Mouse (Mus musculus): ENCODE measurements around the gene Fam8a1.

Fam8a1 gene

DNA sequence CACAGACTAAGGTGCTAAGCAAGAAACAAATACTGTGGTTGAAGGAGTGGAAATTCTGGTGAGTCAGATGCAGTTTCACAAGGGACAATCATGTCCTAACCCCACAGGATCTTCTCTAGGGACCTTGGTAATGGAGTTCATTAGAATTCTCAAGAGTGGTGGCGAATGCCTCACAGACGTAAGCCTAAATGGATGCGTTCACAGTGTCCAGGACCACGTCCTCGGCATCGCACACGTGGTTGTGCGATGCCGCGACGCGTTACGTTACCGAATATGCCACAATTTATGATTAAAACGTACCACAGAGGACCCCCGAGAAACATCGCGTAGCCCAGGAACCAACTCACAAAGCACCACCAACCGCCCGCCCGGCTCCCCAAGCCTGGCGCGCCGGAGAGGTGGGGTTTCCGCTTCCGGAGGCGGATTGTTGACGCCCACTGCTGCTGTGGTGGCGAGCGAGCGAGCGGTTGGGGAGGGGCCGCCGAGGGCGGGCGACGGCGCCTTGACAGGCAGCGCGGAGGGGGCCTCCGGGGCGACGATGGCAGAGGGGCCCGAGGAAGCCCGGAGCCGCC, at the start of gene Fam8a1:
Fam8a1 (plus strand) TSS at position 475 of the 572 bp plus-strand sequence.
- peak; percentile 56 to 84 for DNase-seq (ENCODE audit: low read depth in 1 of 2, low spot score in 2 of 2)

- DNase-seq (ENCODE audit: low read depth in 1 of 2, low spot score in 2 of 2): no peak
These were observed 49.7 kb upstream of the Fam8a1 start for GRCm38 (mm10) chr13:46619633-46620032.

- DNase-seq (ENCODE audit: low read depth in 1 of 2, low spot score in 2 of 2): no peak
These were observed 48.2 kb upstream of the Fam8a1 start for GRCm38 (mm10) chr13:46620964-46621757.

DNA sequence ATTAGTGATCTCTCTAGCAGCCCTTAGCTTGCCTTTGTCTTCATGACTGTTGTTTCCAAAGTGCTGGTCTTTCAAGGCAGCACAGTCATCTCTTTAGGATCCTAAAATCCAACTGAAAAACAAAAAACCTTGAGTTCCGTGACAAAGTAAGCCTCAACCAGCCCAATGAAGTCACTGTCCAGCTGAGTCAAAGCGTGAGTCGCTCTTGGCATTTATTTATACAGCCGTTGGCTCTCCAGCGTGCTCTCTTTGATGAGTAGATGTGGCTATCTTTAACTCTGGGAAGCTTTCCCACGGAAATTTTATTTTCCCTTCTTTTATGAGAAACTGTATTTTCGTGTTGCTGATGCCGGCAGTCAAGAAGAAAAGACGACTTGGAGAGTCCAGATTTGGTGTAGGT, 42.7 kb upstream of the Fam8a1 start:
- no peak for DNase-seq (ENCODE audit: low read depth in 1 of 2, low spot score in 2 of 2)

DNA sequence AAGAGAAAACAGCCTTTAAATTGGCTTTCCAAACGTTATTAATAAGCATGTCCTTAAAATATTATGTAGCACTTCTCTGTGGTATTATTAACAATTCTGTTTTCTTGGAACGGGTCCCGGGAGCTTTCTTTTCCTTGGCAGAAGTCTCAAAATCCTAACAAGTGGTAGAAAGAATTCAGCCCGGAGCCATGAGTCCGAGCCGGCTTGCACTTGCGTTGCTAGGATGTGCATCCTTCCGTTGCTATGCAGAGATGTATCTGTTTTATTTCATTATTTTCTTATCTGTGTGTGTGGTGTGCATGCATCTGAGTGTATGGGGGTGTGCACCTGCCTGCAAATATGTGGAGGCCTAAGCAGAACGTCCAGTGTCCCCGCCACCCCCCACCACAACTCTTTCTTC, 41.5 kb upstream of the Fam8a1 start:
- DNase-seq (ENCODE audit: low read depth in 1 of 2, low spot score in 2 of 2): no peak

DNA sequence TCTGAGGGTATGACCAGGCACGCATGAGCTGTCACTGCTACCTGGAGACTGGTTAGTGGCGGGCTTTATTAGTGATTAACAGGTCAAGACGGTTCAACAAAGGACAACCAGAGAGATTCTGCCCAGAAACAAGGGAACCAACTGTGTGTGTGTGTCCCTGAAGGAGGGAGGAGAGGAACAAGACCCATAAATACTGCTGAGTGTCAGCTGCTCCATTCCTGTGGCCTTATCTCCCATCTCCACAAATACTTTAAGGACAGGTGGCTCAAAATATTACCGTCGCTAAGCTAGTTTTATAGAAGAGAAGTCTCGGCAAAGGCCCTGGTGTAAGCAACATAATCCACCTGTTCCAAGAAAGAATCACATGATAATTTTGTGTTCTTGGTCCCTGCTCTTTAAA, 39.9 kb upstream of the Fam8a1 start:
- DNase-seq (ENCODE audit: low read depth in 1 of 2, low spot score in 2 of 2): no peak

- DNase-seq (ENCODE audit: low read depth in 1 of 2, low spot score in 2 of 2): no peak
These were observed 36.5 kb upstream of the Fam8a1 start for GRCm38 (mm10) chr13:46632796-46633195.

DNA sequence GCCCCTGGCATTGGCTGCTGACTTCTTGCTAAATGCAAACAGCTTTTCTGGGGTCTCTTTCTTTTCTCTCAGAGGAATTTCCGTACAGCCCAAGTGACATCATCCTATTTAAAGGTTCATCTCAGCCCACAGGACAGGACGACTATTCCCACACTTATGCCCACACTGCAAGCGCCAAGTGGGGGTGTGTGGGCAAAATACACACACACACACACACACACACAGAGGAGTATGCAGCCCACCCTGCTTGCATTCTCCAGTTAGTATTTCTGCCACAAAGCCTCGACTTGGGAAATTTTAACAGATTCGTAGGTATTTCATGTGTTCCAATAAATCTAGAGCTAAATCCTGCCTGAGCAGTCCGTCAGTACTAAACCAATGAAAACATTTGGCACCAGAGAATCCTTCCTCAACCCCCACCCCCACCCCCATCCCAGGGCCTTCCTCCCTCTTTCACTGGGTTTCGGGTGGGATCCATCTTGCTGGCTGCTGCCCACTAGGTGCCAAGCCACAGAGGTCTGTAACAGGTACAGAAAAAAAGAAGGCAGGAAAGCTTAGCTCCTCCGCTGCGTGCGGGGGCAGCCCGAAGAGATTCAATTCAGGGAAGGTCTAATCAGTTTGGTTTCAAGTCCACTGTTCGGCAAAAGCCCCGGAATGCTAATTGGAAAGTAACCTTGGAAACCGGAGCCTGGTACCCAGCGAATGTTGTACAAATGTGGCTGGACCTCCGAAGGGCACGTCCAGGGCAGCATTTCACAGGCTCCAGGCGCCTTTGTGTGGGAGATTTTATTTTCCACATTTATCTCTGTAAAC, 35.8 kb upstream of the Fam8a1 start:
- DNase-seq (ENCODE audit: low read depth in 1 of 2, low spot score in 2 of 2): no peak

GRCm38 (mm10) chr13:46634133-46634488, 35.2 kb upstream of the Fam8a1 start:
- DNase-seq (ENCODE audit: low read depth in 1 of 2, low spot score in 2 of 2): peak; percentile 11 to 13

- no peak for DNase-seq (ENCODE audit: low read depth in 1 of 2, low spot score in 2 of 2)
These were observed 28.5 kb upstream of the Fam8a1 start for GRCm38 (mm10) chr13:46640608-46641468.

DNA sequence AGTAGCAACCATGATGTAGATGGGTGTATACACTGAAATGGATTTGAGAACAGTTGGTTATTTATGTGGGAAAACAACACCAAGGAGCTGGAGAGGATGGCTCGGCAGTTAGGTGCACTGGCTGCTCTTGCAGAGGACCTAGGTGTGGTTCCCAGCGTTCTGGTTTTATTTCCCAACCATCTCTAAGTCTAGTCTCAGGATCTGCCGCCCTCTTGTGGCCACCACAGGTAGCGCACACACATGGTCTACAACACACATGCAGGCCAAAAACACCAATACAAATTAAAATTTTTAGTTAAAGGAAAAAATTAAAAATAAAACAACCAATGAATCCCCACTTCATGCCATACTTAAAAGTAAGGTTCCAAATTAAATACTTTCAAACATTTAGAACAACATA, 27.0 kb upstream of the Fam8a1 start:
- no peak for DNase-seq (ENCODE audit: low read depth in 1 of 2, low spot score in 2 of 2)

GRCm38 (mm10) chr13:46644175-46644574, 25.1 kb upstream of the Fam8a1 start:
- no peak for DNase-seq (ENCODE audit: low read depth in 1 of 2, low spot score in 2 of 2)

DNA sequence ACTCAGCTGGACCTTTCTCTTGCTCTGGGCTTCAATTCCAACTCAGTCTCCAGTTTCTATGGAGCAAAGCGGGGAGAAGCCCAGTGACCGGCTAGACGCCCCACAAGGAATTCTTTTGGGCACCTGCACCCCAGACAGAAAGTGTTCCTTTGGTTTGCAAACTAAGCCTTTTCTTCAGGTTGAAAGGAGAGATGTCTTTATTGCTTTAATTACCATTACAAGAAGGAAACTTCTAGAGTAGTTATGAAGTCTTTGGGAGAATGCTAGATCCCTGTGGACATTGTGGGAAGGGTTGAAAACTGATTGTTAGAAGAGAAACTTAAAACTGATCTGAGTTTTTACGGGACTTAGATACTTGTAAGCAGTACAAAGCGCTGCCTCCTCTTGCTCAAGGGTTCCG, 23.8 kb upstream of the Fam8a1 start:
- DNase-seq (ENCODE audit: low read depth in 1 of 2, low spot score in 2 of 2): no peak

- no peak for DNase-seq (ENCODE audit: low read depth in 1 of 2, low spot score in 2 of 2)
These were observed 17.5 kb upstream of the Fam8a1 start for GRCm38 (mm10) chr13:46651853-46652252.

- no peak for DNase-seq (ENCODE audit: low read depth in 1 of 2, low spot score in 2 of 2)
These were observed 16.7 kb upstream of the Fam8a1 start for GRCm38 (mm10) chr13:46652671-46653070.

GRCm38 (mm10) chr13:46653671-46654070, 15.7 kb upstream of the Fam8a1 start:
- no peak for DNase-seq (ENCODE audit: low read depth in 1 of 2, low spot score in 2 of 2)

GRCm38 (mm10) chr13:46654566-46654965, 14.8 kb upstream of the Fam8a1 start:
- DNase-seq (ENCODE audit: low read depth in 1 of 2, low spot score in 2 of 2): no peak

GRCm38 (mm10) chr13:46659211-46659610, 10.1 kb upstream of the Fam8a1 start:
- DNase-seq (ENCODE audit: low read depth in 1 of 2, low spot score in 2 of 2): no peak

- DNase-seq (ENCODE audit: low read depth in 1 of 2, low spot score in 2 of 2): no peak
These were observed 5.8 kb upstream of the Fam8a1 start for GRCm38 (mm10) chr13:46663461-46663964.

- no peak for DNase-seq (ENCODE audit: low read depth in 1 of 2, low spot score in 2 of 2)
These were observed 424 bp downstream of the Fam8a1 start for GRCm38 (mm10) chr13:46669620-46670271.
